Mouse (Mus musculus): ENCODE results near the gene Mansc1. TPM values are rescaled to one million over a fixed set of nuclear protein-coding genes. Genes with fewer than 3 reads are reported as not detected.

The Mansc1 gene
- polyA plus RNA-seq, 1 experiment from 2014 or later, result 0.99 TPM

DNA sequence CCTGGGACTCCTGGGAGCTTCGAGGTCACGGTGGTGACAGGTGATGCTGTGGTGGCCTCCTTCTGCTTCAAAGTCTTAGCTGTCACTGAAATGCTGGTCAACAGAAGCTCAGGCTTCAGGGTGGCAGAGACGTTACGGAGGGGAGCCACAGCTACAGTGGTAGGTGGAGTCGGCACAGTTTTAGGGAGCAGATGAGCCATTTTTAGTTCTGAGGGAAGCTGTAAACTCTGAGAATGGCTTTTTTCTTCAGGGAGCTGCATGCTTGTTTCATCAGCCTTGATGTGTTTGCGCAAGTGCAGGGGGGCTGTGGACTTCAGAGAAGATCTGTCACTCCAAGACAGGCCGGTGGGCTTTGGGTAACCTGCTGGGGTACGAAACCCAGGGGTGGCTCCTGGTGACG lies 21.9 kb downstream of the Mansc1 start:
- Histone ChIP-seq H3K36me3 (no peaks in the 10 kb centered on the region), H3K4me3 (replicated peaks) (no peak overlapping the region), H3K9ac (replicated peaks) (no peak overlapping the region), H3K4me1 (0 out of 2 replicates have a peak, but pooled peaks cover 2% of the 10 kb centered on the region), H3K27me3 (replicated peaks) (no peaks in the 10 kb centered on the region), H3K9me3 (replicated peaks) (no peaks in the 10 kb centered on the region), H3K27ac (replicated peaks) (no peak overlapping the region), H3K4me2 (no peak overlapping the region)
- 90% methylated on average over 9 of the region's 9 CpGs for WGBS
- ATAC-seq (ENCODE audit: low FRiP score), result no peak

DNA sequence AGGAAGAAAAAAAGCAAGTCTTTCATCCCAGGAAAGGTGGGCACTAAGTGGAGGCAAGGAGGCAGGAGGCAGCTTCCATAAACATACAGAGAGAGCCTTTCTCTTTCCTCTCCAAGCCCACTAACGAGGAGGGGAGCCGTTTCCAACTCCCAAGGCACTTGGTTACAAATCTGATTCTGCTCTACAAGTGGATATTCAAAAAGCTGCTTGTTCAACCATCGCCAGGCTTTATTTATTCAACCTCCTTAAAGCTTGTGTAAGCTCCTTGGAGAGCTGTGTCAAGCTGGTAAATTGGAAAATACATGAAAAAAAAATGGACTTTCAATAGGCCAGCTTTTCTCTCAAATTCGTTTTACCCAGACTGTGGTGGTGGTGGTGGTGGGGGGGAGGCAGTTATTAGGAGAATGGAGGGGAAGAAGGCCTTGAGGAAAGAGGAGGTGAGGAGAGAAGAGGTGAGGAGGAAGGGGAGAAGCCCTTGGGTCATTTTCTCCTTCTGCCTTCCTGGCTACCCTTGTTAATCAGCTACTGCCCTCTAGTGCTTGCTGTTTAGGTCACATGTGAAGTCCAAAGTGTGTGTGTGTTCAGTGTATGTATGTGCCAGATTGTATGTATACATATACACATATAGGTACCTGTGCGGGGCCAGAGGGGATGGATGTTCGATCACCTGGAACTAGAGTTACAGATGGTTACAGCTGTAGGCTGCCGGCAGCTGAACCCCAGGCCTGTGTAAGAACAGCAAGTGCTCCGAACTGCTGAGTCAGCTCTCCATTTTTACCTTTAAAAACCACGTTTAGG lies 25.1 kb downstream of the Mansc1 start:
- Histone ChIP-seq H3K27me3 (replicated peaks) (no peaks in the 10 kb centered on the region), H3K9me3 (replicated peaks) (no peaks in the 10 kb centered on the region), H3K4me2 (no peak overlapping the region), H3K4me3 (replicated peaks) (no peak overlapping the region), H3K36me3 (no peaks in the 10 kb centered on the region), H3K27ac (replicated peaks) (no peak overlapping the region), H3K4me1 (no peaks in the 10 kb centered on the region), H3K9ac (replicated peaks) (no peak overlapping the region)
- ATAC-seq (ENCODE audit: low FRiP score), result peak; percentile 63
- 61% methylated on average over 9 of the region's 9 CpGs for WGBS

DNA sequence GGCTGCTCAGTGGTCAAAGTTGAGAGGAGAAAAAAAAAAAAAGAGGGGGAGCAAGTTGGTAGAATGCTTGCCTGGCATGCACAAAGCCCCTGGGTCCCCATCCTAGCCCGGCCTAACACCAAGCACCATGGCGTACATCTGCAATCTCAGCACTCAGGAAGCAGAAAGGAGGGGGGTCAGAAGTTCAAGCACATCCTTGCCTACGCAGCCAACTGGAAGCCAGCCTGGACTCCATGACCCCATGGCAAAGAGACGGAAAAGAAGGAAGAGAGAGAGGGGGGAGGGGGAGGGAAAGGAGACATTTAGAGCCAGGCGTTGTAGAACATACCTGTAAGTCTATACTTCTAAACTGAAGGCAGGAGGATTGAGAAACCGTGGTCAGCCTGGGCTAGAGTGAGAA lies 25.7 kb downstream of the Mansc1 start:
- Histone ChIP-seq H3K27ac (replicated peaks) (no peak overlapping the region), H3K4me2 (no peak overlapping the region), H3K27me3 (replicated peaks) (no peaks in the 10 kb centered on the region), H3K36me3 (no peaks in the 10 kb centered on the region), H3K4me1 (no peaks in the 10 kb centered on the region), H3K9ac (replicated peaks) (no peak overlapping the region), H3K4me3 (replicated peaks) (no peak overlapping the region), H3K9me3 (replicated peaks) (no peaks in the 10 kb centered on the region)
- ATAC-seq (ENCODE audit: low FRiP score), result no peak
- 72% methylated on average over 6 of the region's 6 CpGs for WGBS

DNA sequence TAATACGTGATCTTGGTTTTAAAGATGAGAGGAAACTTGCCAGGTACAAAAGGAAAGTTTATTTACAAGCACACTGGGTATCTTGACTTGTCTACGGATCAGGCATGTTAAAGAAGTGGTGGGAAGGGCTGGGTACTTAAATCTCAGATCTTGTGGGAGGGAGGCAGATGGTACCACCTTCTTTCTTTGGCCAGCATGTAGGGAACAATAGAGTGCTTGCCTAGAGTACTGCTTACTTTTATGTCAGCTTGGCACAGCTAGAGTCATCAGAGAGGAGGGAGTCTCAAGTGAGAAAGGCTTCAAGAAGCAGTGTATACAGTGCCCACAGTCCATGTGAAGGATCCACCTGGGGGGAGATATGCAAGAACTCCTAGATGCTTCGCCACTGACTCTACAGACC lies 27.1 kb downstream of the Mansc1 start:
- 86% methylated on average over 3 of the region's 3 CpGs for WGBS
- ATAC-seq (ENCODE audit: low FRiP score), result no peak

DNA sequence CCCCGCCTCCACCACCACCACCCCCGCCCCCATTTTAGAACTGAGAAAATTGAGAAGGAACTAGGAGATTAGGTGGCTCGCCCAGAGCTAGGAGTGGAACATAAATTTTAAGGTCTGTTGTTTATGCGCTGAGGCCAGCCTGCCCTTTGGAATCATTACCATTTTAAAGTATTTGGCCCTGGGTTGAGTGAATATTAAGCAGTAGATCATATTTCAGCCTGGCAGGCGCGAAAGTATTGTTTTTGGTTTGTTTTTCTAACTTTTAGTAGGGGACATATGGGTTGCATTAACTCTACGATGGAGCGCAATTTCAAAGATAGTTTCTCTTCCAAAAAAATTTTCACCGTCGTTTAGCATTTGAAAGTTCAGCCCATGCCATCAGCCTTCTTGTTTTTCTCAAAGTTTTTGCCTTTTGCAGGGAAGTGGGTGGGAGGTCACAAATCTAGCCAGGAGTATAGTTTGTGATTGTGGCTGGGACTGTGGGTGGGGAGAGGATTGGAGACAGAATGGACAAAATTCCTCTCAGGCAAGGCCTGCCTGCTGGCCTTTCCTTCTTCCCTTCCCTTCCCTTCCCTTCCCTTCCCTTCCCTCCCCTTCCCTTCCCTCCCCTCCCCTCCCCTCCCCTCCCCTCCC lies 29.8 kb downstream of the Mansc1 start:
- Histone ChIP-seq H3K9ac (replicated peaks) (no peak overlapping the region), H3K9me3 (replicated peaks) (no peaks in the 10 kb centered on the region), H3K27ac (replicated peaks) (no peak overlapping the region), H3K4me2 (no peak overlapping the region), H3K4me1 (no peaks in the 10 kb centered on the region), H3K27me3 (replicated peaks) (no peaks in the 10 kb centered on the region), H3K4me3 (replicated peaks) (no peak overlapping the region), H3K36me3 (no peaks in the 10 kb centered on the region)
- ATAC-seq (ENCODE audit: low FRiP score), result no peak
- WGBS, result 48% methylated on average over 10 of the region's 10 CpGs

More for the DNA sequence above, 27.1 kb downstream of the Mansc1 start:
- H3K4me1 ChIP-seq, result no peaks in the 10 kb centered on the region
- no peaks in the 10 kb centered on the region for H3K27me3 ChIP-seq (replicated peaks)
- H3K36me3 ChIP-seq, result no peaks in the 10 kb centered on the region
- no peak overlapping the region for H3K9ac ChIP-seq (replicated peaks)
- H3K4me3 ChIP-seq (replicated peaks), result no peak overlapping the region
- no peak overlapping the region for H3K4me2 ChIP-seq
- no peak overlapping the region for H3K27ac ChIP-seq (replicated peaks)
- no peaks in the 10 kb centered on the region for H3K9me3 ChIP-seq (replicated peaks)

DNA sequence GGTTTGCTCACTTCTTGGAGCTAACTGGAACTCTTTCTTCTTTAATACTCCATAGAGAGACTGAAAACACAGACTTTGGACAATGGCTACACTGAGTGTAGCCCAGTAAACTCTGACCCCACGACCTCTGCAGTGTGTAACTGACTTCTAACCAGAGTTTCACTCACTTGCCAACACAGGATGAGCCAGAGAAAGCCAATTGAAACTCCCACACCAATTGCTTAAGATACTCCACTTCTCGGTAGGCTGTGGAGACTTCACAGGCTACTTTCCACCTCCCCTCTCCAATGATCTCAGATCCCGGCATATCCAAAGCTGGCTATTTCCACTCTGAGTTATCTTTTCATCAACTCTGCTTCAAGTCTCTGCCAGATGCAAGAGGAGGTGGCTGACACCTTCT lies 30.5 kb downstream of the Mansc1 start:
- Histone ChIP-seq H3K4me1 (no peaks in the 10 kb centered on the region), H3K36me3 (no peaks in the 10 kb centered on the region), H3K27me3 (replicated peaks) (no peaks in the 10 kb centered on the region), H3K4me2 (no peak overlapping the region), H3K9me3 (replicated peaks) (no peaks in the 10 kb centered on the region), H3K4me3 (replicated peaks) (no peak overlapping the region), H3K9ac (replicated peaks) (no peak overlapping the region), H3K27ac (replicated peaks) (no peak overlapping the region)
- ATAC-seq (ENCODE audit: low FRiP score), result no peak
- 63% methylated on average over 3 of the region's 3 CpGs for WGBS

DNA sequence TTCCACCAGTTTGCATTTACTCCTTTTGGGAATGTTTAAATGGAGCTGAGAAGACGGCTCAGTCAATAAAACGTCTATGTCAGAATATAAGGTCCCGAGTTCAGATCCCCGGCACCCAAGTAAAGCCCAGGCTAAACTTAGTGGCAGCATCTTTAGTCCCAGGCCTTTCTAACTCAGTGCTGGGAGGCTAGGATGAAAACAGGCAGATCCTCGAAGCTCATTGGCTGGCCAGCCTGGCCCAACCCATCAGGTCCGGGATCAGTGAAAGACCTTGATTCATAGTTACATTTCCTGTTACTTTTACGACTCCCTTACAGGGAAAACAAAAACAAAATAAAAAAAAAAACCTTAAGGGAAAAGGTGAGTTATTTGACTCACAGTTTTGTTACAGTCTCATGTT lies 31.2 kb downstream of the Mansc1 start:
- Histone ChIP-seq H3K4me3 (replicated peaks) (no peak overlapping the region), H3K9me3 (replicated peaks) (no peaks in the 10 kb centered on the region), H3K27me3 (replicated peaks) (no peaks in the 10 kb centered on the region), H3K9ac (replicated peaks) (no peak overlapping the region), H3K4me1 (no peaks in the 10 kb centered on the region), H3K4me2 (no peak overlapping the region), H3K36me3 (no peaks in the 10 kb centered on the region), H3K27ac (replicated peaks) (no peak overlapping the region)
- ATAC-seq (ENCODE audit: low FRiP score), result no peak
- WGBS, result 66% methylated on average over 7 of the region's 7 CpGs

DNA sequence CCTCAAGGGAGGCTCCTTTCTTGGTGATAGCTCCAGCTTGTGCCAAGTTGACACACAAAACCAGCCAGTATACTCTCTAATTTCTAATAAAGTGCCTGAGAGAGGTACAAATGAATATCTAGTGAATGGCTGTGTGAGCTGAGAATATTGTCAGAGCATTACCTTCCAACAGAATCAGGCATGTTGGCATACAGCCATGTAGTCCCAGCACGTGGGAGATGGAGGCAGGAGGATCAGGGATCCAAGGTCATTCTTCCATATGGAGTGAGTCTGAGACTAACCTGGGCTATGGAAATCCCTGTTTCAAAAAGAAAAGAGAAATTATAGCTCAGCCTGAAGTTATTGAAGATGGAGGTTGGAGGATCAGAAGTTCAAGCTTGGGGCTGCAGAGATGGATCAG lies 33.0 kb downstream of the Mansc1 start:
- 69% methylated on average over 1 of the region's 1 CpGs for WGBS
- no peaks in the 10 kb centered on the region for H3K4me1 ChIP-seq
- no peak overlapping the region for H3K9ac ChIP-seq (replicated peaks)
- H3K27me3 ChIP-seq (replicated peaks), result no peaks in the 10 kb centered on the region
- H3K27ac ChIP-seq (replicated peaks), result no peak overlapping the region
- H3K4me2 ChIP-seq, result no peak overlapping the region
- no peak overlapping the region for H3K4me3 ChIP-seq (replicated peaks)
- no peak for ATAC-seq (ENCODE audit: low FRiP score)
- no peaks in the 10 kb centered on the region for H3K36me3 ChIP-seq
- H3K9me3 ChIP-seq (replicated peaks), result no peaks in the 10 kb centered on the region

DNA sequence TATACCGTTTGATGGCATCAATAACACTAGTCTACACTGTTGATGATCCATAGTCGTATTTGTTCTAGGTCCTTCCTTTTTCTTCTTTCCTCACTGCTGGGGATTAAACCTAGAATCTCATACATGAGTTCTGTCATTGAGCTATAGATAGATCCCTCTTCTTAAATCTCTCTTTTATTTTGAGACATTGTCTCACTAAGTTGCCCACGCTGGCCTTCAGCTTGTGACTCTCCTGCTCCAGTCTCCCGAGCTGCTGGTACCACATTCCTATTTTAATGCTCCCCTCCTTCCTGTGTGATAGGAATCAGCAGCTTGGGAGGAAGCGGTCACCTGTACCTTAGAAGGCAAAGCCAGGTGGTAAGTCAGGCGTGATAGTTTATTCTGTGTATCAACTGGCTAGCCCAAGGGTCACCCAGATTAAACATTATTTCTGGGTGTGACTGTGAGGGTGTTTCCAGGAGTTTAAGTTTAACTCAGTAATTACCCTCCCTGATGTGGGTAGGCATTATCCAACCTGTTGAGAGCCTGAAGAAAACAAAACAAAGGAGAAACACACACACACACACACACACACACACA lies 34.5 kb downstream of the Mansc1 start:
- Histone ChIP-seq H3K27ac (replicated peaks) (no peak overlapping the region), H3K27me3 (replicated peaks) (no peaks in the 10 kb centered on the region), H3K4me3 (replicated peaks) (no peak overlapping the region), H3K9ac (replicated peaks) (no peak overlapping the region), H3K9me3 (replicated peaks) (no peaks in the 10 kb centered on the region), H3K36me3 (no peaks in the 10 kb centered on the region), H3K4me1 (no peaks in the 10 kb centered on the region), H3K4me2 (no peak overlapping the region)
- ATAC-seq (ENCODE audit: low FRiP score), result no peak
- 91% methylated on average over 6 of the region's 6 CpGs for WGBS

DNA sequence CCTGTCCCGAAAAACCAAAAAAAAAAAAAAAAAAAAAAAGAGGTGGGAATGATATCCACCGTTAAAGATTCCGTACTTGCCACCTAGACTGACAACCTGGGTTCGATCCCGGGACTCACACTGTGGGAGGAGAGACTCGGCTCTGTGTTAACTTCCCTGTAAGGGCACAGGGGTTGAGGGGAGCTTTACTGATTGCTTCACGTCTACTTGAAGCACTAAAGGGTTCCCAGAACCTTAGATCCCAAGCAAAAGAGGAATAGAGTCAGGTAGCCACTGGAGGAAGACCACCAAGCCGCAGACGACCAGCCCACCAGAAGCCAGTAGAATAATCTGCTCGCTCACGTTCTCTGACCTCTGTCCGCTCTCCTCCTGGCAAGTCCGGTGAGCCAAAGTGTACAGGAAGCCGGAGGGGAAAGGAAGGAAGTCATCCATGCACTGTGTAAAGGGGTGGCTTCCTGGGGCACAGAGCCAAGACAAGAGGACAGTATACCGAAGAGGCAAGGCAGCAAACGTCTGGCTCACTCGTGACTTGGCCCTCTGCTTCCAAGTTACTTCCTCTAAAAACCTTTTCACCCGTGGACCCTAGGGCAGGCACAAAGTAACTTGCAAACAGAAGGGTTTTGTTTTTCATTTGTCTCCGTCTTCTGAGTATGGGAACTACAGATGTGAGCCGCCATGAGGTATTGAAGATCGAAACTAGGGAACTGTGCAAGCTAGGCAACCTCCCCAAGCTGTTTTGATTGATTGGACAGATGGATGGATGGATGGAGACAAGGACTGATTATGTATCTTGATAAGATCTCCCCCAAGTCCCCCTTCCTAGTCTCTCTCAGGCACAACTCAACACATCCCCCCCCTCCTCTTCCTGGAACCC lies 37.5 kb downstream of the Mansc1 start:
- Histone ChIP-seq H3K4me2 (no peak overlapping the region), H3K9me3 (replicated peaks) (no peaks in the 10 kb centered on the region), H3K4me3 (replicated peaks) (no peak overlapping the region), H3K9ac (replicated peaks) (no peak overlapping the region), H3K27me3 (replicated peaks) (no peaks in the 10 kb centered on the region), H3K36me3 (no peaks in the 10 kb centered on the region), H3K27ac (replicated peaks) (no peak overlapping the region), H3K4me1 (no peaks in the 10 kb centered on the region)
- WGBS, result 82% methylated on average over 21 of the region's 21 CpGs
- no peak for ATAC-seq (ENCODE audit: low FRiP score)

DNA sequence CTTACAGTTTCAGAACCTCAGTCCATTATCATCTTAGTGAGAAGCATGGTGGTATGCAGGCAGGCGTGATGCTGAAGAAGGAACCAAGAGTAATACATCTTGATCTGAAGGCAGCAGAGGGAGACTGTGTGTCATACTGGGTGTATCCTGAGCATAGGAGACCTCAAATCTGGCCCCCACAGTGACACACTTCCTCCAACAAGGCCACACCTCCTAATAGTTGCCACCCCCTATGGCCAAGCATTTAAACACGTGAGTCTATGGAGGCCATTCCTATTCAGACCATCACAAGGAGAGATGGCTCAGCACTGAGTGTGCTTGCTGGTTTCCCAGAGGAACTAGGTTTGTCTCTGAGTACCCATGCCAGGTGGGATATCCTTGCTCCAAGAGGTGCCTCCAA lies 40.7 kb downstream of the Mansc1 start:
- Histone ChIP-seq H3K36me3 (no peaks in the 10 kb centered on the region), H3K4me2 (no peak overlapping the region), H3K9me3 (replicated peaks) (no peaks in the 10 kb centered on the region), H3K4me3 (replicated peaks) (no peak overlapping the region), H3K4me1 (no peaks in the 10 kb centered on the region), H3K27me3 (replicated peaks) (no peaks in the 10 kb centered on the region), H3K9ac (replicated peaks) (no peak overlapping the region), H3K27ac (replicated peaks) (no peak overlapping the region)
- 79% methylated on average over 2 of the region's 2 CpGs for WGBS
- ATAC-seq (ENCODE audit: low FRiP score), result no peak
